Mouse (Mus musculus) midbrain, embryonic 12.5 days (tissue): ENCODE data around the gene Bcl2l11. TPM values are rescaled to one million over a fixed set of nuclear protein-coding genes. Genes with fewer than 3 reads are reported as not detected.
"Not testable (repeated sequence)": the region's sequence is repeated elsewhere in the genome, so short reads cannot be mapped to it uniquely, and the experiment has no call there.

Source experiments
- ATAC-seq: fragments of 200-750 bp; cut with Nextera tagmentation; 2 replicates; pipeline ENCODE4 v1.8.0; 2017; ENCODE audit warnings: low read depth, moderate TSS enrichment, moderate library complexity; ENCODE audit not compliant: low FRiP score
- H3K27ac ChIP-seq: fragments of 300-500 bp; sonication (generic); replicated peaks from 2 replicates; pipeline ENCODE4 v1.5.1; 2016; ENCODE audit warnings: mild to moderate bottlenecking
- H3K27me3 ChIP-seq: fragments of 300-500 bp; sonication (generic); 2 replicates; pipeline ENCODE4 v1.6.1; 2016; ENCODE audit warnings: mild to moderate bottlenecking
- H3K36me3 ChIP-seq: fragments of 300-500 bp; sonication (generic); 2 replicates; pipeline ENCODE4 v1.6.1; 2016
- H3K4me1 ChIP-seq: fragments of 300-500 bp; sonication (generic); 2 replicates; pipeline ENCODE4 v1.6.1; 2016
- H3K4me2 ChIP-seq: fragments of 300-500 bp; sonication (generic); replicated peaks from 2 replicates; pipeline ENCODE4 v1.6.1; 2016; ENCODE audit warnings: mild to moderate bottlenecking, moderate library complexity
- H3K4me3 ChIP-seq: fragments of 300-500 bp; sonication (generic); 2 replicates; pipeline ENCODE4 v1.5.1; 2016; ENCODE audit warnings: mild to moderate bottlenecking
- H3K9ac ChIP-seq: fragments of 300-500 bp; sonication (generic); replicated peaks from 2 replicates; pipeline ENCODE4 v1.6.1; 2016; ENCODE audit warnings: mild to moderate bottlenecking, moderate library complexity
- H3K9me3 ChIP-seq: fragments of 300-500 bp; sonication (generic); 2 replicates; pipeline ENCODE4 v1.6.1; 2016; ENCODE audit warnings: mild to moderate bottlenecking
- WGBS: fragments of 180-500 bp; shearing (Covaris S2); methylation state at CpG from one replicate; pipeline ENCODE4 v1.1.7; 2016; 5-methylcytosine and 5-hydroxymethylcytosine counted together
- polyA plus RNA-seq: library from polyadenylated mRNA; unstranded; fragments of >200 nt; fragmentation: Nextera tagmentation; extraction: Ambion mirVana; gene quantifications from 2 replicates; pipeline ENCODE4 v1.2.1, GENCODE M21; 2016

Bcl2l11 gene
- polyA plus RNA-seq, 1 experiment from 2014 or later: 24.7 TPM

DNA sequence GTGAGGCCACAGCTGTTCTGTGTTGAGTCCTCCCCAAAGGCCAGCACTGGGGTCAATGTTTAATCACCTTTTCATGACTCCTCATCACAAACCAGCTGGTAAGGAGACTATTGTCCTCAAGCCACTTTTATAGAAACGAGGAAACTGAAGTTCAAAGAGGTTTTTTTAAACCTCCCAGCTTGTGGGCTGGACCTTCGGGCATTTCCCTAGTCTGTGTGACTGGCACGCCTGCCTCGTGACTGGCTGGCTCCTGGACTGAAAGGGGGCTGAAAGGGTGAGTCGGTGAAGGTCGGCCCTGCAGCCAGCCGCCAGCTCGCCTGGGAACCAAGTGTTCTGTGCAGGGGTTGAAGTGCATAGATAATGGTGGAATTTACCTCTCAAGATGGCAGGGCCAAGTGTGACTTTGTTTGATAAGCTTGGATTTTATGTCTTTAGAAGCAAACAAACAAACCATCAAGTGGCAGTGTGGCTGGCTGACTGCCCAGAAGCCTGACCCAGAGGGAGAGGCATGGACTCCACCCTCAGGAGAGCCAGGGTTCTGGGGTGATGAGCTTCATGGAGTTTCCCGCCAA lies 54.1 kb downstream of the Bcl2l11 start:
- H3K27me3 ChIP-seq: no peaks in the 10 kb centered on the region
- H3K4me1 ChIP-seq: peaks cover 21% of the 10 kb centered on the region
- no peak overlapping the region for H3K4me3 ChIP-seq
- no peaks in the 10 kb centered on the region for H3K9me3 ChIP-seq
- no peaks in the 10 kb centered on the region for H3K36me3 ChIP-seq
- ATAC-seq: no peak
- H3K27ac ChIP-seq: no peak overlapping the region
- no peak overlapping the region for H3K9ac ChIP-seq
- WGBS: 48% methylated on average over 9 of the region's 9 CpGs
- H3K4me2 ChIP-seq: no peak overlapping the region

DNA sequence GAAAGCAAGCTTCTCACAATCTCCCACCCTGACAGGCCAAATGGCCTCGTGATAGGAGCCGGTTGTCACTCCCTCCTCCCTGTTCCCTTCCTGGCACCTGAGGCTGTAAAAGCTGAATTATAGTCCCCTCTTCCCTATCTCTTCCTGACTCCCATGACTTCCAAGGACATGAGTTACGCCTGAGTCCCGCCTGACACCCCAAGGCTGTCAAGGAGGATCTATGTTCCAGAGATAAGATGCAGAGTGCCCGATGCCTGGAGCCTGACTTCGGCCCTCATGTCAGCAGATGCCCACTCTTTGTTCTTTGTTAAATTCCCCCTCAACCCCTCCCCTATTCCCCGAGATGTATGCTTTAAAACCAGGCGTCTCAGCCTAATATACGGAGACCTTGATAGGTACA lies 56.3 kb downstream of the Bcl2l11 start:
- not testable (repeated sequence) for H3K4me3 ChIP-seq, H3K27me3 ChIP-seq, H3K9ac ChIP-seq, ATAC-seq, H3K27ac ChIP-seq, H3K36me3 ChIP-seq, H3K9me3 ChIP-seq, H3K4me2 ChIP-seq
- 91% methylated on average over 9 of the region's 9 CpGs for WGBS
- H3K4me1 ChIP-seq: peaks cover 13% of the 10 kb centered on the region

- no peak for ATAC-seq
- Histone ChIP-seq H3K27ac (no peak overlapping the region), H3K4me3 (no peak overlapping the region), H3K36me3 (no peaks in the 10 kb centered on the region), H3K4me2 (no peak overlapping the region), H3K4me1 (peaks cover 7% of the 10 kb centered on the region), H3K27me3 (no peaks in the 10 kb centered on the region), H3K9me3 (no peaks in the 10 kb centered on the region), H3K9ac (no peak overlapping the region)
- WGBS: 80% methylated on average over 4 of the region's 4 CpGs
These were observed 56.9 kb downstream of the Bcl2l11 start for GRCm38 (mm10) chr2:128182751-128183150.

DNA sequence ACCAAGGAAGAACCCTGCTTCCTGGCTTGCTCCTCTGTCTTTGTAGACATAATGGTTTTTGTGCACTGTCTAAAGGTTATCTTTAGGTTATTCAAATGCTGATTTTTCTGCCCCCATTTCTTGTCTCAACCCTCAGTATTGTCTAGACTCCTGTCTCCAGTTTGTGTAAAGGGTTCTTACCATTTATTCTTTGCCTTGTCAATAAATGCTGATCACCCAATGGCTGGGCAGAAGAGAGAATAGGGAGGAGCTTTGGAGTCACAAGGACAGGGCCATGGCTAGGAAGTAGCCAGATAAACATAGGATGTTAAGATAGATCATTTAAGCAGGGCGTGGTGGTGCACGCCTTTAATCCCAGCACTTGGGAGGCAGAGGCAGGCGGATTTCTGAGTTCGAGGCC lies 57.9 kb downstream of the Bcl2l11 start:
- H3K27ac ChIP-seq: no peak overlapping the region
- no peak overlapping the region for H3K4me3 ChIP-seq
- H3K4me2 ChIP-seq: no peak overlapping the region
- 84% methylated on average over 4 of the region's 4 CpGs for WGBS
- H3K4me1 ChIP-seq: peaks cover 7% of the 10 kb centered on the region; the same call in 1 of the 2 replicates
- H3K36me3 ChIP-seq: no peaks in the 10 kb centered on the region
- ATAC-seq: no peak
- H3K9ac ChIP-seq: no peak overlapping the region
- no peaks in the 10 kb centered on the region for H3K27me3 ChIP-seq
- H3K9me3 ChIP-seq: no peaks in the 10 kb centered on the region

DNA sequence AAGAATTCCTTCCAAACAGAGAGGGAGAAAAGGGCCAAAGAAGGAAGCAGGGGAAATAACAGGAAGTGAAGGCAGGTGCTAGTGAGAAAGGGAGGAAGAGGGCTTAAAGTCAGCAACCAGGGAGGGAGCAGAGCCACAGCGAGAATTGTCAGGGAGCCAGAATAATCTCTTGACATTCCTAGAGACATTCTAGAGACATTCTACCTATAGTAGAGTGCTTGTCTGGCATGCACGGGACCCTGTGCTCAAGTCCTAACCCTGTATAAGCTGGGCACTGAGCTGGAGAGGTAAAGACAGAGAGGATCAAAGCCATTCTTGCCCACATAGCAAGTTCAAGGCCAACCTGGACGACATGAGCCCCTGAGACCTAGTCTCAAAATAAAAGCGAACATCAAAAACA lies 60.1 kb downstream of the Bcl2l11 start:
- no peak overlapping the region for H3K4me3 ChIP-seq
- no peaks in the 10 kb centered on the region for H3K27me3 ChIP-seq
- no peaks in the 10 kb centered on the region for H3K9me3 ChIP-seq
- no peak overlapping the region for H3K27ac ChIP-seq
- H3K4me2 ChIP-seq: no peak overlapping the region
- H3K9ac ChIP-seq: no peak overlapping the region
- ATAC-seq: no peak
- 86% methylated on average over 4 of the region's 4 CpGs for WGBS
- no peaks in the 10 kb centered on the region for H3K36me3 ChIP-seq
- no peaks in the 10 kb centered on the region for H3K4me1 ChIP-seq

- Histone ChIP-seq H3K4me1 (no peaks in the 10 kb centered on the region), H3K4me3 (no peak overlapping the region), H3K4me2 (no peak overlapping the region), H3K27ac (no peak overlapping the region), H3K9me3 (no peaks in the 10 kb centered on the region), H3K9ac (no peak overlapping the region), H3K27me3 (no peaks in the 10 kb centered on the region), H3K36me3 (no peaks in the 10 kb centered on the region)
- ATAC-seq: no peak
- 88% methylated on average over 1 of the region's 1 CpGs for WGBS
These were observed 61.4 kb downstream of the Bcl2l11 start for GRCm38 (mm10) chr2:128187277-128187676.

- H3K27me3 ChIP-seq: no peaks in the 10 kb centered on the region
- ATAC-seq: no peak
- 88% methylated on average over 3 of the region's 3 CpGs for WGBS
- no peak overlapping the region for H3K9ac ChIP-seq
- H3K4me3 ChIP-seq: no peak overlapping the region
- H3K4me2 ChIP-seq: no peak overlapping the region
- H3K9me3 ChIP-seq: no peaks in the 10 kb centered on the region
- H3K27ac ChIP-seq: no peak overlapping the region
- no peaks in the 10 kb centered on the region for H3K4me1 ChIP-seq
- no peaks in the 10 kb centered on the region for H3K36me3 ChIP-seq
These were observed 62.6 kb downstream of the Bcl2l11 start for GRCm38 (mm10) chr2:128188461-128188860.

- no peak overlapping the region for H3K27ac ChIP-seq
- no peak overlapping the region for H3K4me2 ChIP-seq
- no peak for ATAC-seq
- H3K36me3 ChIP-seq: no peaks in the 10 kb centered on the region
- no peaks in the 10 kb centered on the region for H3K27me3 ChIP-seq
- H3K9me3 ChIP-seq: no peaks in the 10 kb centered on the region
- H3K4me1 ChIP-seq: no peaks in the 10 kb centered on the region
- H3K4me3 ChIP-seq: no peak overlapping the region
- H3K9ac ChIP-seq: no peak overlapping the region
- WGBS: 77% methylated on average over 10 of the region's 10 CpGs
These were observed 63.9 kb downstream of the Bcl2l11 start for GRCm38 (mm10) chr2:128189691-128190090.

- Histone ChIP-seq H3K4me2 (no peak overlapping the region), H3K36me3 (no peaks in the 10 kb centered on the region), H3K27me3 (no peaks in the 10 kb centered on the region), H3K4me1 (no peaks in the 10 kb centered on the region), H3K9ac (no peak overlapping the region), H3K27ac (no peak overlapping the region), H3K9me3 (no peaks in the 10 kb centered on the region), H3K4me3 (no peak overlapping the region)
- WGBS: 87% methylated on average over 5 of the region's 5 CpGs
- no peak for ATAC-seq
These were observed 64.4 kb downstream of the Bcl2l11 start for GRCm38 (mm10) chr2:128190196-128190595.

GRCm38 (mm10) chr2:128193411-128193810 lies 67.6 kb downstream of the Bcl2l11 start:
- Histone ChIP-seq H3K27me3 (no peaks in the 10 kb centered on the region), H3K9ac (no peak overlapping the region), H3K27ac (no peak overlapping the region), H3K9me3 (no peaks in the 10 kb centered on the region), H3K4me1 (no peaks in the 10 kb centered on the region), H3K4me3 (no peak overlapping the region), H3K36me3 (no peaks in the 10 kb centered on the region), H3K4me2 (no peak overlapping the region)
- 65% methylated on average over 4 of the region's 4 CpGs for WGBS
- no peak for ATAC-seq

DNA sequence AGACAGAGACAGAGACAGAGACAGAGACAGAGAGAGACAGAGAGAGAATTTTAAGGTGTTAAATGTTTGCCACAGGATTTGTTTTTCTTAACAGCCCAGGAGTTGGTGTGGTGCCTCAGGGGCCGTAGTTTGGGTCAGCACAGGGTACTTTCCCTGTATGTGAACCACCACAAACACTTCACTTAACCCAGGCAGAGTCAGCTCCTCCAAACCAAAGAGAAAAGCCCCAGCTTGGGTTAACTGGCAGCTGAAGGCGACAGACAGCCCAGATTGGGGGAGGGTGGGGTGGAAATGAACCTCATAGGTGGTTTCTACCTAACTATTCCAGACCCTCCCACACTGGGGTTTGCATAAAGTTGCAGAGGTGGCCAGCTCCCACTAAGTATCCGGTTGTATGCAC lies 71.5 kb downstream of the Bcl2l11 start:
- ATAC-seq: no peak
- no peak overlapping the region for H3K4me3 ChIP-seq
- H3K36me3 ChIP-seq: no peaks in the 10 kb centered on the region
- H3K9me3 ChIP-seq: no peaks in the 10 kb centered on the region
- no peaks in the 10 kb centered on the region for H3K27me3 ChIP-seq
- no peak overlapping the region for H3K27ac ChIP-seq
- WGBS: 79% methylated on average over 3 of the region's 3 CpGs
- no peak overlapping the region for H3K4me2 ChIP-seq
- H3K9ac ChIP-seq: no peak overlapping the region
- H3K4me1 ChIP-seq: no peaks in the 10 kb centered on the region

DNA sequence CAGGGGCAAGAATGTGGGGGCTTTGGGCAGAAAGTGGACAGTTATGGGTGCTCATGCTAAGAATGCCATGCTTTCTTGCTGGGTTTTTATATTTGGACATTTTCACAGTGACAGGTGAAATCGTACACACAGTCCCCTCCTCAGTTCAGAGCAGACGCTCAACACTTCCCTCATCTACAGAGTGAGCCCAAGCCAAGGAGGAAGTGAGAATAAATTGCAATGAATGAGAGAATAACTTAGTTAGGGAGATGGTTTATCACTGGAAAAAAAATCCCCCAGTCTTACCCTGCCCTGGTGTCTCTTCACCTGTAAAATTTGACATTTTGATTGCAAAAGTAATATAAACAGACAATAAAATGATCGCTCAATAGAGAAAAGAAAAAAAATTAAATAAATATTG lies 77.3 kb downstream of the Bcl2l11 start:
- no peak for ATAC-seq
- H3K36me3 ChIP-seq: no peaks in the 10 kb centered on the region
- H3K9me3 ChIP-seq: no peaks in the 10 kb centered on the region
- no peak overlapping the region for H3K4me2 ChIP-seq
- no peaks in the 10 kb centered on the region for H3K4me1 ChIP-seq
- no peak overlapping the region for H3K27ac ChIP-seq
- 91% methylated on average over 3 of the region's 3 CpGs for WGBS
- no peak overlapping the region for H3K4me3 ChIP-seq
- no peak overlapping the region for H3K9ac ChIP-seq
- H3K27me3 ChIP-seq: no peaks in the 10 kb centered on the region

DNA sequence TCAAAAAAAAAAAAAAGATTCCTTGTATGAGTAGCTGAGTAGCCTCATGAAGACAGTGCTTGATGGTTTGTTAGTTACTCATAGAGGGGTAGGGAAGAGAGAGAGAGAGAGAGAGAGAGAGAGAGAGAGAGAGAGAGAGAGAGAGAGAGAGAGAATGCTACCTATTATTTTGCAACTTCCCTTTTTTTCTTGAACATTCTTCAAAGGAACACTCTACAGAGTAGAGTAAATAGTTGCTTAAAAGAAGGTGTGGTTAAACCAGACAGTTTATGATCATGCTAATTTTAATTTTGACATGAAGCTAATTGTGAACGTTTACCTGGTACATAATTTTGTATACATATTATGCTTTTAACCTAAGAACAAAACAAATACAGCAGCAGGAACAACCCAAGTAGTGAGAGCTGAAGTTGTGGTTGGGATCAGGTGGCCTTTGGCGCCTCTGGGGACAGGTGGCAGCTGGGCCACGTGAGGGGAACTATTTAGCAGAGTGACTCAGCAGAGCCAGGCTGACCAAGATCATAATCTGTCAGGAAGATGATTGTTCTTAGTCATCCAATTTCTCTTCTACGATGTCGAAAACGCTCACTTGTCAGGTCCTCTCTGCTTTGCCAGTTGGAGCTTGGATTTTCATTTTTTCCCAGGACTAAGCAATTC lies 78.0 kb downstream of the Bcl2l11 start:
- no peaks in the 10 kb centered on the region for H3K4me1 ChIP-seq
- no peak overlapping the region for H3K27ac ChIP-seq
- H3K4me2 ChIP-seq: no peak overlapping the region
- no peaks in the 10 kb centered on the region for H3K9me3 ChIP-seq
- no peak for ATAC-seq
- H3K4me3 ChIP-seq: no peak overlapping the region
- H3K9ac ChIP-seq: no peak overlapping the region
- WGBS: 93% methylated on average over 6 of the region's 6 CpGs
- 0 out of 2 replicates have a peak, but pooled peaks cover 3% of the 10 kb centered on the region for H3K27me3 ChIP-seq
- H3K36me3 ChIP-seq: no peaks in the 10 kb centered on the region
